Mouse (Mus musculus) adrenal gland, postnatal 25 days (tissue): Measurements from ENCODE around the gene Triml2. TPM values are rescaled to one million over a fixed set of nuclear protein-coding genes. Genes with fewer than 3 reads are reported as not detected.

Experiments used
- DNase-seq: peaks from one replicate; pipeline ENCODE4 v3.0.0; 2021; ENCODE audit warnings: mixed read lengths
- long read RNA-seq: library from polyadenylated mRNA; stranded (forward); transcript quantifications from one replicate; pipeline ENCODE4 v2.0.0, GENCODE M21; 2021
- total RNA-seq: library from RNA; stranded (reverse); gene quantifications from 2 replicates; pipeline ENCODE4 v1.2.3, GENCODE M21; 2021

Gene Triml2
- not detected in 2 replicates for total RNA-seq
- long read RNA-seq, result 0 reads

GRCm38 (mm10) chr8:43180054-43180690 is at the start of gene Triml2:
Triml2 (plus strand) TSS chr8:43180541.
- no peak for DNase-seq

GRCm38 (mm10) chr8:43141386-43141785 is 39.0 kb upstream of the Triml2 start, which contains the start of gene Triml1:
Triml1 (minus strand) TSS chr8:43141486.
- no peak for DNase-seq

- no peak for DNase-seq
These were observed 31.0 kb upstream of the Triml2 start for GRCm38 (mm10) chr8:43149307-43149706.

GRCm38 (mm10) chr8:43163255-43163654 is 17.1 kb upstream of the Triml2 start:
- no peak for DNase-seq

- no peak for DNase-seq
These were observed 15.9 kb upstream of the Triml2 start for GRCm38 (mm10) chr8:43164453-43164852.

GRCm38 (mm10) chr8:43168083-43168482 is 12.3 kb upstream of the Triml2 start:
- DNase-seq, result no peak

- DNase-seq, result no peak
These were observed 11.0 kb upstream of the Triml2 start for GRCm38 (mm10) chr8:43169249-43169755.

GRCm38 (mm10) chr8:43176766-43177486 is 3.4 kb upstream of the Triml2 start:
- DNase-seq, result no peak

- DNase-seq, result peak; percentile 6
These were observed 2.1 kb upstream of the Triml2 start for GRCm38 (mm10) chr8:43178263-43178662.

GRCm38 (mm10) chr8:43179189-43179588 is 1.2 kb upstream of the Triml2 start:
- no peak for DNase-seq

- no peak for DNase-seq
These were observed 1.9 kb downstream of the Triml2 start for GRCm38 (mm10) chr8:43182281-43182680.

GRCm38 (mm10) chr8:43215554-43215953 is 35.2 kb downstream of the Triml2 start:
- no peak for DNase-seq

- DNase-seq, result no peak
These were observed 63.0 kb downstream of the Triml2 start for GRCm38 (mm10) chr8:43243326-43243725.

Other genes starting within 250 kb of the Triml2 start
- gene Triml1, start 39.1 kb upstream of the Triml2 start, total RNA-seq, result not detected in 2 replicates
- not detected in 2 replicates for gene Zfp42, start 126.4 kb downstream of the Triml2 start, total RNA-seq